Mouse (Mus musculus) heart, postnatal 10 days (tissue): ENCODE data around the gene Bri3. TPM values are rescaled to one million over a fixed set of nuclear protein-coding genes. Genes with fewer than 3 reads are reported as not detected.

Experiments used
- DNase-seq, 2 experiments: peaks; one replicate each; pipeline ENCODE4 v3.0.0; 2021
- intact Hi-C: fragments of 180-260 bp; cut with DNase I; formaldehyde crosslinking; loops from one replicate; pipeline ENCODE4 v1.15.1; 2025
- total RNA-seq, 2 experiments: library from RNA; stranded (reverse); gene quantifications; 2 replicates each; pipeline ENCODE4 v1.2.3; 2021

Gene Bri3
- total RNA-seq, 2 experiments from 2014 or later, result 165 to 171 TPM

- intact Hi-C loops, result no loop called here
- no peak for DNase-seq
Measured at GRCm38 (mm10) chr5:144259228-144259627, 15.0 kb downstream of the Bri3 start.

GRCm38 (mm10) chr5:144260464-144260863 is 16.2 kb downstream of the Bri3 start:
- intact Hi-C loops, result no loop called here
- DNase-seq, result no peak

GRCm38 (mm10) chr5:144261309-144261708 is 17.1 kb downstream of the Bri3 start:
- intact Hi-C loops, result no loop called here
- no peak for DNase-seq

- DNase-seq, result no peak
- intact Hi-C loops, result no loop called here
Measured at GRCm38 (mm10) chr5:144261829-144262228, 17.6 kb downstream of the Bri3 start.

- intact Hi-C loops, result no loop called here
- DNase-seq, result no peak
Measured at GRCm38 (mm10) chr5:144263082-144263481, 18.8 kb downstream of the Bri3 start.

- intact Hi-C loops, result no loop called here
- no peak for DNase-seq
Measured at GRCm38 (mm10) chr5:144263496-144263895, 19.3 kb downstream of the Bri3 start.

- DNase-seq, result peak; percentile 77 to 80
- intact Hi-C loops, result loop anchor here (5.0 kb wide), 1 partner anchor 90 kb away; the partner anchor contains the start of gene Baiap2l1
Measured at GRCm38 (mm10) chr5:144267535-144268241, 23.5 kb downstream of the Bri3 start.

GRCm38 (mm10) chr5:144269926-144270325 is 25.7 kb downstream of the Bri3 start:
- intact Hi-C loops, result loop anchor here (5.0 kb wide), 1 partner anchor 87 kb away; the partner anchor contains the start of gene Baiap2l1
- no peak for DNase-seq

GRCm38 (mm10) chr5:144270420-144270819 is 26.2 kb downstream of the Bri3 start:
- intact Hi-C loops, result no loop called here
- DNase-seq, result no peak

GRCm38 (mm10) chr5:144271118-144271517 is 26.9 kb downstream of the Bri3 start:
- DNase-seq, result peak in 1 of 2 experiments; percentile 42
- intact Hi-C loops, result no loop called here

- no peak for DNase-seq
- intact Hi-C loops, result no loop called here
Measured at GRCm38 (mm10) chr5:144271772-144272171, 27.5 kb downstream of the Bri3 start.

- DNase-seq, result peak; percentile 43 to 45
- intact Hi-C loops, result no loop called here
Measured at GRCm38 (mm10) chr5:144274904-144275303, 30.7 kb downstream of the Bri3 start.

- intact Hi-C loops, result no loop called here
- DNase-seq, result no peak
Measured at GRCm38 (mm10) chr5:144276898-144277630, 32.8 kb downstream of the Bri3 start.

GRCm38 (mm10) chr5:144278374-144278960 is 34.2 kb downstream of the Bri3 start:
- no peak for DNase-seq
- intact Hi-C loops, result no loop called here

- no peak for DNase-seq
- intact Hi-C loops, result no loop called here
Measured at GRCm38 (mm10) chr5:144279081-144279541, 34.9 kb downstream of the Bri3 start.

- no peak for DNase-seq
- intact Hi-C loops, result no loop called here
Measured at GRCm38 (mm10) chr5:144279926-144280325, 35.7 kb downstream of the Bri3 start.

- intact Hi-C loops, result no loop called here
Measured at GRCm38 (mm10) chr5:144282470-144283260, 38.4 kb downstream of the Bri3 start.

GRCm38 (mm10) chr5:144283551-144284031 is 39.4 kb downstream of the Bri3 start:
- intact Hi-C loops, result no loop called here
- peak; percentile 44 to 46 for DNase-seq

More at GRCm38 (mm10) chr5:144282470-144283260, 38.4 kb downstream of the Bri3 start:
- DNase-seq, result no peak

- intact Hi-C loops, result no loop called here
- DNase-seq, result no peak
Measured at GRCm38 (mm10) chr5:144284599-144284998, 40.4 kb downstream of the Bri3 start.

GRCm38 (mm10) chr5:144286591-144287266 is 42.5 kb downstream of the Bri3 start:
- intact Hi-C loops, result loop anchor here (5.0 kb wide), 1 partner anchor 71 kb away; the partner anchor contains the start of gene Baiap2l1

More at GRCm38 (mm10) chr5:144286591-144287266, 42.5 kb downstream of the Bri3 start:
- no peak for DNase-seq
